Mouse (Mus musculus): ENCODE measurements around the gene Gipc3. TPM values are rescaled to one million over a fixed set of nuclear protein-coding genes. Genes with fewer than 3 reads are reported as not detected.

The Gipc3 gene
- polyA plus RNA-seq, 1 experiment, result 1.2 TPM

DNA sequence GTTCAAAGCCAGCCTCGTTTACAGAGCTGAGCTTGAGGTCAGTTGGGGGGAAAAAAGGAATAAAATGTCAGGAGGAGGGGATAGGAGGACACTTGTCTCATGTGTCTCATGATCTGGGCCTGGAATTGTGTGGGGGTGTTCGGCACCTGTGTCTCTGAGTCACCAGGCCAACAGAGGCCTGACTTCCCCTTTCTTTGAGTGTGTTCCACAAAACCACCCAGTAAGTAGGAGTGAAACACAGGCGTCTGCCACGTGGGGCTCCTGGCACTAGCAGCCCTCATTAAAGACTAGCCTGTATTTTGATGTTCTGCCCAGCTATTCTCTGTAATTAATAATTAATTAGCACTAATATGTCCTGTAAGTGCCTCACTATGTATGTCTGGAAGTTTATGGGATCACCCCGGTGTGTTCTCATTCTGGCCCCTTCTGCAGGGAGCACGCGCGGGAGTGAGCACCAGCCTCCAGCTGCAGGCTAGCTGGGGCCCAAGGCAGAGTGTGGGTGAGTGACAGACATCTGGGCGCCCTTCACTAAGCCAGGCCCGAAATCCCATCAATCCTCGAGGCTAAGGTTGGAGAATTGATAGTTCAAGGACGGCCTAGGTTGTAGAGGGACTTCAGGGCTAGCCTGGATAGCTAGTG is 13.4 kb upstream of the Gipc3 start:
- H3K27me3 ChIP-seq (ENCODE audit: control insufficient read depth, insufficient read depth, low read length), result no peaks in the 10 kb centered on the region
- H3K36me3 ChIP-seq (ENCODE audit: control insufficient read depth, insufficient read depth, low read length), result no peaks in the 10 kb centered on the region
- 30% methylated on average over 12 of the region's 12 CpGs for WGBS
- no peak overlapping the region for H3K27ac ChIP-seq (ENCODE audit: insufficient read depth, low read depth, low read length)
- peaks cover 23% of the 10 kb centered on the region for H3K4me1 ChIP-seq (ENCODE audit: control insufficient read depth, insufficient read depth, insufficient read length, low read length)
- TF ChIP-seq CTCF (IDR thresholded peaks at IDR 0.05; ENCODE audit: extremely low read depth, insufficient read length, insufficient replicate concordance, low read depth, low read length) (no peak), POLR2A (IDR thresholded peaks at IDR 0.05; ENCODE audit: low read depth, low read length) (no peak)
- peak overlapping the region; percentile 77; the same call in 1 of the 2 replicates for H3K4me3 ChIP-seq (ENCODE audit: low read depth, low read length)

DNA sequence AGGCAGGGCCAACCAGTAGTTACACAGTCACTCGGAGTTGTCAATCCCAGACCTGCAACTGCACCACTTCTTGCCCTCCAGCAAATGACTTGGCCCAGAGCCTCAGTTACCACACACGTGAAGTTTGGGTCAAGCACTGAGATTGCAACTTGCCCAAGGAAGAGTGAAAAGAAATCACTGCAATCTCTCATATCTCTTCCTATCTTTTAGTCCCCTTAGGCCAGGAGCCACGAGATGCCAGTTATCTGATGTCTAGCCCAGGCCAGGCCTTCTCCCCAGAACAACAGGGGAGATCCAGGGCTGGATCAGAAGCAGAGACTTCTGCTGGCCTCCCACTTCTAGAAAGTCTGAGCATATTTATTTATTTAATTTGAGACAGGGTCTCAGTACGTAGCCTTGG is 12.5 kb upstream of the Gipc3 start:
- Histone ChIP-seq H3K27me3 (ENCODE audit: control insufficient read depth, insufficient read depth, low read length) (no peaks in the 10 kb centered on the region), H3K4me1 (ENCODE audit: control insufficient read depth, insufficient read depth, insufficient read length, low read length) (peaks cover 23% of the 10 kb centered on the region; the same call in 1 of the 2 replicates), H3K36me3 (ENCODE audit: control insufficient read depth, insufficient read depth, low read length) (no peaks in the 10 kb centered on the region), H3K27ac (ENCODE audit: insufficient read depth, low read depth, low read length) (no peak overlapping the region), H3K4me3 (ENCODE audit: low read depth, low read length) (no peak overlapping the region)
- no peak for TF ChIP-seq POLR2A (IDR thresholded peaks at IDR 0.05; ENCODE audit: low read depth, low read length)
- TF ChIP-seq CTCF (IDR thresholded peaks at IDR 0.05; ENCODE audit: extremely low read depth, insufficient read length, insufficient replicate concordance, low read depth, low read length), result no peak
- WGBS, result 85% methylated on average over 4 of the region's 4 CpGs

DNA sequence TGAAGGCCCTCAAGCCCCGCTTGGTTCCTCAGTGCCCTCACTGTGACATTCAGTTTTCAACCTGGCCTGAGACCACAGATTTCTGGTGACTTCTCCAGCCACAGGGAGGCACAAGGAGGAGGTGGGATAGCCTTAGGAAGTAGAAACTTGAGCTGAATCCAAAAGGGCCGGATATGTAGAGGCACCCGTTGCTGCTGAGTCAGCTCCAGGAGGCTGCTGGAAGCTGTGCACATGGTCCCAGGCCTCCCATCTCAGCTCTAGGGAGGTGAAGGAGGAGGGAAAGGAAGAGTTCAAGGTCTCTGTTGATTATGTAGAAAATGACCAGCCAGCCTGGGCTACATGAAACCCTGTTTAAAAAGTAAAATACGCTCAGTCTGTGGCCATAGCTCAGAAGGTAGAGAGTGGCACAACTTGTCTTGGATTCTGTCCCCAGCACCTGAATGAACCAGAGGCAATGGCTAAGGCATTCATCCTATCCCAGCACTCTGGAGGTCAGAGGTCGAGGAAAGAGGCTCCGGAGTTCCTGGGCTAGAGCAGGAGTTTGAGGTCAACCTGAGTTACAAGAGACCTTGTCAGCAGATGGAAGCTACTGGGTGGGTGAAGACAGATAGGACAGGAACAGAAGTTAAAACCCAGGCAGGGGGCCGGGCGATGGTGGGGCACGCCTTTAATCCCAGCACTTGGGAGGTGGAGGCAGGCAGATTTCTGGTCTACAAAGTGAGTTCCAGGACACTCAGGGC is 11.8 kb upstream of the Gipc3 start:
- Histone ChIP-seq H3K27ac (ENCODE audit: insufficient read depth, low read depth, low read length) (no peak overlapping the region), H3K27me3 (ENCODE audit: control insufficient read depth, insufficient read depth, low read length) (no peaks in the 10 kb centered on the region), H3K4me1 (ENCODE audit: control insufficient read depth, insufficient read depth, insufficient read length, low read length) (peaks cover 23% of the 10 kb centered on the region; the same call in 1 of the 2 replicates), H3K4me3 (ENCODE audit: low read depth, low read length) (no peak overlapping the region), H3K36me3 (ENCODE audit: control insufficient read depth, insufficient read depth, low read length) (no peaks in the 10 kb centered on the region)
- 85% methylated on average over 9 of the region's 9 CpGs for WGBS
- TF ChIP-seq POLR2A (IDR thresholded peaks at IDR 0.05; ENCODE audit: low read depth, low read length) (no peak), CTCF (IDR thresholded peaks at IDR 0.05; ENCODE audit: extremely low read depth, insufficient read length, insufficient replicate concordance, low read depth, low read length) (no peak)

DNA sequence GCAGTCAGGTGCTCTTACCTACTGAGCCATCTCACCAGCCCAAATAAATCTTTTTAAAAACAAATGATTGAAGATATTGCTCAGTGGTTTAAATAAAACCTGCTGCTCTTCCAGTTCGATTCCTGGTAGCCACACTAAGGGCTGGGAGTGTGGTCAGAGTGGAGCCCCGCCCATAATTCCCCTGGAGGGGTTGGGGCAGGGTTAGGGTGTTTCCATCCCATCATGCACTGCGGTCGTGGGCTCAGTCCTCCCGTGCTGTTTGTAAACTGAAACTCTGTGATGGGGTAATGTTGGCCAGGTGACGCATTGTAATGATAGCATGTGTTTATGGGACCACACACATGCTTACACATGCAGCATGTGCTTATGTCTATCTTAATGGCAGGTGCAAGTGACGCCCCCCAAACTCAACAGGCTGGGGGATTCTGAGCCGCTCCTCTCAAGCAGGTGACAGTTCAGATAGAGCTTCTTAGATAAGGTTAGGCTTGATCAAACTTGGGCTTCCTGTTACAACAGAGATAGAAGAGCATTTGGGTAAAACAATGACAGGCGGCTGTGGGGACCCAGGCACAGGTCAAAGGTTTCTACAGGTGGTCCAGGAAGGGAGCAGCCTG is 8.7 kb upstream of the Gipc3 start:
- peaks cover 26% of the 10 kb centered on the region for H3K4me1 ChIP-seq (ENCODE audit: control insufficient read depth, insufficient read depth, insufficient read length, low read length)
- TF ChIP-seq CTCF (IDR thresholded peaks at IDR 0.05; ENCODE audit: extremely low read depth, insufficient read length, insufficient replicate concordance, low read depth, low read length) (no peak), POLR2A (IDR thresholded peaks at IDR 0.05; ENCODE audit: low read depth, low read length) (no peak)
- H3K27me3 ChIP-seq (ENCODE audit: control insufficient read depth, insufficient read depth, low read length), result no peaks in the 10 kb centered on the region
- H3K4me3 ChIP-seq (ENCODE audit: low read depth, low read length), result no peak overlapping the region
- H3K36me3 ChIP-seq (ENCODE audit: control insufficient read depth, insufficient read depth, low read length), result peaks cover 9% of the 10 kb centered on the region
- 12% methylated on average over 9 of the region's 9 CpGs for WGBS
- H3K27ac ChIP-seq (ENCODE audit: insufficient read depth, low read depth, low read length), result no peak overlapping the region; the same call in 1 of the 2 replicates

DNA sequence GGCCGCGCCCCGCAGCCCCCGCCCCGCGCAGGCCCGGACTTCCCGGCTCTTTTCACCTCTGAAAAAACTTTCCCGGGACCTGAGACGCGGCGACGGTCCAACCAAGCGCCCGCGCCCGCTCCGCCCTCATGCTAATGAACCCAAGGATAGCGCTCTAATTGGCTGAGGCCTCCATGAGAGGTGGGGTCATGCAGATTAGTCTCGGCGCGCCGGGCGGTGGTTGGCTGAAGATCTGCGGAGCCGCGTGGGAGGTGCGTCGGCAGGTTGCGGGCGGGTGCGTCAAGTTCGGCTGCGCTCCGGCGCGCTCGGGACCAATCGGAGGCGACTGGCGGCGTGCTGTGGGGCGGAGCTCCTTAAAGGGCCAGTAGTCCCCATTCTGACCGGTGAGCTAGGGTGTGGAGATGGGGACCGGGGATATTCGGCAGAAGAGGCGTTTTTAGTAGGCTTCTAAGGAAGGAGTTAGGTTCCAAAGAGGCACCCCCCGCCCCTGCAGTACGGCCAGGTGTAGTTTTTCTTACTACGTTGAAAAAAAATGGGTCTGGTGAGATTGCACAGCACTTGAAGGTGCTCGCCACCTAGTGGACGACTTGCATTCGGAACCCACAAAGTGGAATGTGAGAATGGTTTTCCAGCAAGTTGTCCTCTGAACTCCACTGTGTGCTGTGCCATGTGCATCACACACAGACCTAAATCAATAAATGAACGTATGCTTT is 7.4 kb upstream of the Gipc3 start, which contains the start of gene Hmg20b:
Gene Hmg20b (minus strand): TSS at position 130 of the 713 bp plus-strand sequence.
- Histone ChIP-seq H3K4me1 (ENCODE audit: control insufficient read depth, insufficient read depth, insufficient read length, low read length) (peaks cover 30% of the 10 kb centered on the region), H3K27me3 (ENCODE audit: control insufficient read depth, insufficient read depth, low read length) (no peaks in the 10 kb centered on the region), H3K27ac (ENCODE audit: insufficient read depth, low read depth, low read length) (peak within 1 kb of the TSS; percentile 71), H3K36me3 (ENCODE audit: control insufficient read depth, insufficient read depth, low read length) (peaks cover 9% of the 10 kb centered on the region), H3K4me3 (ENCODE audit: low read depth, low read length) (peak within 1 kb of the TSS; percentile 75)
- 1% methylated on average over 54 of the region's 54 CpGs for WGBS
- peak; percentile 99; the same call in 1 of the 2 replicates for TF ChIP-seq CTCF (IDR thresholded peaks at IDR 0.05; ENCODE audit: extremely low read depth, insufficient read length, insufficient replicate concordance, low read depth, low read length)
- TF ChIP-seq POLR2A (IDR thresholded peaks at IDR 0.05; ENCODE audit: low read depth, low read length), result peak; percentile 28; the same call in 1 of the 2 replicates

DNA sequence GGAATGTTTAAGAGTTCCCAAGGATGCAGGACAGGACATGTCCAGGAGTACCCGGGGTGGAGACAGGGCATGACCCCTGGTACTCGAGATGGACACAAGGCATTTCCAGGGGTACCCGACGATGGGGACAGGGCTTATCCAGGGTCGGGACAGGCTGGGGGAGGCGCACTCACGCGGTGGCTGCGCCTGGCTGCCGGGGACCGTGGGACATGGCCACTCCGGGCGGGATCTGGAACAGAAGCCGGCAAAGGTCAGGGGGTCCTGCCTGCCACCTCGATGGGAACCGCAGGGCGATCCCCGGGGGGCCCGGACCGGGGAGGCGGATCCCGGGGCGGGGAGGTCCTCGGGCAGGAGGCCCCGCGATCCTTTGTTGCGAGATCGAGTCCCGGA is 6.9 kb upstream of the Gipc3 start:
- H3K4me3 ChIP-seq (ENCODE audit: low read depth, low read length), result peak overlapping the region; percentile 75
- H3K27ac ChIP-seq (ENCODE audit: insufficient read depth, low read depth, low read length), result peak overlapping the region; percentile 61
- H3K27me3 ChIP-seq (ENCODE audit: control insufficient read depth, insufficient read depth, low read length), result no peaks in the 10 kb centered on the region
- peaks cover 30% of the 10 kb centered on the region for H3K4me1 ChIP-seq (ENCODE audit: control insufficient read depth, insufficient read depth, insufficient read length, low read length)
- 1% methylated on average over 29 of the region's 29 CpGs for WGBS
- TF ChIP-seq POLR2A (IDR thresholded peaks at IDR 0.05; ENCODE audit: low read depth, low read length), result no peak
- no peak for TF ChIP-seq CTCF (IDR thresholded peaks at IDR 0.05; ENCODE audit: extremely low read depth, insufficient read length, insufficient replicate concordance, low read depth, low read length)
- peaks cover 9% of the 10 kb centered on the region for H3K36me3 ChIP-seq (ENCODE audit: control insufficient read depth, insufficient read depth, low read length)
